Mouse (Mus musculus) embryo, embryonic 10.5 days (tissue): Measurements from ENCODE around the gene Armh3.
"Not testable (repeated sequence)": the region's sequence is repeated elsewhere in the genome, so short reads cannot be mapped to it uniquely, and the experiment has no call there.

Experiments used
- DNase-seq: peaks from one replicate; pipeline ENCODE4 v3.0.0-alpha.2; 2015; ENCODE audit warnings: low spot score

The Armh3 gene

GRCm38 (mm10) chr19:46033911-46034310, 35.6 kb upstream of the Armh3 start:
- DNase-seq, result no peak

DNA sequence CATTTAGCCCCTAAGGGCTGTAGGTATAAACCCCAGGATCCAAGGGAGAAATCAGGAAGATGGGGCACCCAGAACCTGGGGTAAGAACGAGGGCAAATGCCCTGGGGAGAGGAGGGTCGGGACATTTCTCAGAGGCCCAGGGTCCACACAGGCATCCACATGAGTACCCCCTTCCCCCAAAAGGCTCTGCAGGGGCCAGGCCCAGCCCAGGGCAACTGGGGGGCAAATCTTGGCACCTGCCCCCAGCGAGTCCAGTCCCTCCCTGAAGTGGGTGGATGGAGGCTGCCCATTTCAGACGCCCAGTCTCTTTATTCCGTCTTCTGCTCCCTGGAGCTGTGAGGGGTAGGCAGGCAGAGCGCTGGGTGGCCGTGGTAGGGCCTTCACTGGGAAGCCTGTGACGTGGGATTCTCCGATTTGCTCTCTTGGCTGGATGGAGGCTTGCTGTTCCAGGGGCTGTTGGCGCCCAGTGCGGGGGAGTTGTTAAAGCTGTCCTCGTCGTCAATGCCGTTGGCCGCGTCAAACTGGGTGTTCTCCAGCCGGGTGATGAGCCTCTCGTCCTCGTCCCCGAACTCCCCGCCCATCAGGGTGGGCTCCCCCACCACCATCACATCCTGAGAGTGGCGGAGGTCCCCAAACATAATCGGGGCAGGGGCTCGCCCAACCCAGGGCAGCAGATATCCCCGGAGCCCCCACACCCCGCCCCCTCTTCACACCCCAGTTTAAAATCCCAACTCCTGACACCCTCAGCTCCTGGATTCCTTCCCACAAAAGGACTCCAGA, 34.6 kb upstream of the Armh3 start:
- DNase-seq, result no peak

GRCm38 (mm10) chr19:46031689-46032432, 33.6 kb upstream of the Armh3 start:
- no peak for DNase-seq

GRCm38 (mm10) chr19:46030196-46030983, 32.1 kb upstream of the Armh3 start:
- DNase-seq, result no peak

GRCm38 (mm10) chr19:46029652-46030051, 31.4 kb upstream of the Armh3 start:
- DNase-seq, result no peak

- no peak for DNase-seq
Observed at GRCm38 (mm10) chr19:46028747-46029320, 30.5 kb upstream of the Armh3 start.

- DNase-seq, result no peak
Observed at GRCm38 (mm10) chr19:46026567-46026966, 28.3 kb upstream of the Armh3 start.

DNA sequence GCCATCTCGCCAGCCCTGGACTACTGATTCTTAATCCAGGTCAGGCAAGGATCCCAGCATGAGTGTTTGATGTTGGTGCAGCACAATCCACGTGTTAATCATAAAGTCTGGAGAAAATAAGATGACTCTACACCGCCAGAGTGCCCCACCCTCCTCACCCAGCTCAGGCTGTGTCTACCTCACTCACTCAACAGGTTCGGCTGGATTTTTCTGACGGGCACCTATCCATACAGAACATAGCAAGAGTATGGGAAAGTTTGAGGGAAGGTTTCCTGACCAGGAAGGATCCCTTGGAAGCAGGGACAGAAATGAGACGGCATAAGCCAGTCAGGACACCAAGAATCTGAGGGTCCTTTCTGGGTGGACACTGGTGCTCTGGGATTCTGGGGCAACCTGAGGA, 26.7 kb upstream of the Armh3 start:
- no peak for DNase-seq

DNA sequence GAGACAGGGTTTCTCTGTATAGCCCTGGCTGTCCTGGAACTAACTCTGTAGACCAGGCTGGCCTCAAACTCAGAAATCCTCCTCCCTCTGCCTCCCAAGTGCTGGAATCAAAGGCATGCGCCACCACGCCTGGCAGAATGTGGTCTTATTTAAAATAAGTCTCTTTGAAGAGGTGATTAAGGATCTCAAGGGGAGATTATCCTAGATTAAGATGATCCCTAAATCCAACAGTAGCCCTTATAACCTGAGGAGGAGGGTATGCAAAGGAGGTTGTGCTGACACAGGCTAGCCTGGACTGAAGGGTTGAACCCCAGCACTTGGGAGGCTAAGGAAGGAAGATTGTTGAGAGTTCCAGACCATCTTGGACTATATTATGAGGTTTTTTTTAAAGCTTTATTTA, 17.7 kb upstream of the Armh3 start:
- no peak for DNase-seq

GRCm38 (mm10) chr19:46014572-46015178, 16.4 kb upstream of the Armh3 start:
- peak; percentile 96 for DNase-seq

DNA sequence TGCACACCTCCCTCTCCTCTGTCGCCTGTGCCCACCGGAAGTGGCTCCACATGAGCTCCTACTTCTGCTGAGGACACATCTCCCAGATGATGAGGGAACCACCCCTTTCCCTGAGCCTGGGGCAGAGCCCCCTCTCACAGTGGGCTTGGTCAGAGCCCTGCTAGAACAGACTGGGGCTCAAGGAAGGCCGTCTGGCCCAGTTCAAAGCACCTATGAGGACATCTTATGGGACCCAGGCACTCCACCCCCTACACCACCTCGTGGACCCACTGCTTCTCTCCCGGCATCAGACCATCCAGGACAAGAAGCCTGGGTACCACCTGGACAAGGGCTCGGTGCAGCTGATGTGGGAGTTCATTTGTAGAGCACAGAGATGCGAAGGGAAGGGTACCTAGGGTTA, 7.4 kb upstream of the Armh3 start:
- DNase-seq, result no peak

DNA sequence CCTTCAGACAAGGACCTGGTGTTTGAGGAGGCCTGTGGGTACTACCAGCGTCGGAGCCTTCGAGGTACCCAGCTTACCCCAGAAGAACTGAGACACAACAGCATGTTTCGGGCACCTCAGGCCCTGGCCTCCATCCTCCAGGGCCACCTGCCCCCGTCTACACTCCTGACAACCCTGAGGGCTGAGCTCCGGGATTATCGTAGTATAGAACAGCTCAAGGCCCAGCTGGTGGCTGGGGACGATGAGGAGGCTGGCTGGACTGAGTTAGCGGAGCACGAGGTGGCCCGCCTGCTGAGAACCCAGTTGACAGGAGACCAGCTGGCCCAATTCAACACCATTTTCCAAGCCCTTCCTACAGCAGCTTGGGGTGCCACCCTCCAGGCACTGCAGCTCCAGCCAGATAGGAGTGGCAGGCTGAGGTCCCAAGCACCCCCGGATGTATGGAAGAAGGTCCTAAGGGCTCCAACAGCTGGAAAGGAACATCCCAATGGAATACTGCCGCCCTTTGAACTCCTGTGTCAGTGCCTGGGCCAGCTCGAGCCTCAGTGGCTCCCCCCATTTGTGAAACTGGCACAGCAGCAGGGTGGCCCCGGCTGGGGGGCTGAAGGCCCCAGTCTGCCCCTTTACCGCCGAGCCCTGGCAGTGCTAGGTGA, 6.7 kb upstream of the Armh3 start:
- DNase-seq, result no peak

DNA sequence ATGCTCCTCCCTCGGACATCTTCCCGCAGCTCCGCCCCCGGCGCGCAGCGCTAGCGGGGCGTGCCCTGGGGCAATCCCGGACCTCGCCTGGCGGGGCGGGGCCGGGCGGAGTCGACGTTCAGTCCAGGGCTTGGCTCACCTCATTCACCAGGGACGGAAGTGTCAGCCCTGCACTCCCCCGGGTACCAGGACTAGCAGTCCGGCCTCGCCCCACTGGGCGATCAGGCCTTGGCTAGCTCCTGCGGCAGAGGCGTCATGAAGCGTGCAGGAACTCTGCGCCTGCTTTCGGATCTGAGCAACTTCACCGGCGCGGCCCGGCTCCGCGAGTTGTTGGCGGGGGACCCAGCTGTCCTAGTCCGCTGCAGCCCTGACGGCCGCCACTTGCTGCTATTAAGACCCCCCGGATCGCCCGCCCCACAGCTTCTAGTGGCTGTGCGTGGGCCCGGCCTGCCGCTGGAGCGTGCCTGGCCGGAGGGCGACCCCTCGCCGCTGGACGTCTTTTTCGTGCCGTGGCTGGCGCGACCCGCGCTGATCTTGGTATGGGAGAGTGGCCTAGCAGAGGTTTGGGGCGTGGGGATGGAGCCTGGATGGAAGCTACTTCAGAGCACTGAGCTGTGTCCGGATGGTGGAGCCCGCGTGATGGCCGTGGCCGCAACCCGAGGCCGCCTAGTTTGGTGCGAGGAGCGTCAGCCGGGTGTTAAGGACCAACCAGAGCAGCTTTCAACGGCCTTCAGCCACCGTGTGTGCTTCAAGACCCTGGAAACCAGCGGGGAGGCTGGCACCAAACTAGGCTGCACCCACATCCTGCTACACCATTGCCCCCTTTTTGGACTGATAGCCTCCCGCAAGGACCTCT, 5.3 kb upstream of the Armh3 start, which contains the start of gene Hps6:
Gene Hps6 (plus strand): TSS at position 138 of the 856 bp plus-strand sequence.
- peak; percentile 82 for DNase-seq

DNA sequence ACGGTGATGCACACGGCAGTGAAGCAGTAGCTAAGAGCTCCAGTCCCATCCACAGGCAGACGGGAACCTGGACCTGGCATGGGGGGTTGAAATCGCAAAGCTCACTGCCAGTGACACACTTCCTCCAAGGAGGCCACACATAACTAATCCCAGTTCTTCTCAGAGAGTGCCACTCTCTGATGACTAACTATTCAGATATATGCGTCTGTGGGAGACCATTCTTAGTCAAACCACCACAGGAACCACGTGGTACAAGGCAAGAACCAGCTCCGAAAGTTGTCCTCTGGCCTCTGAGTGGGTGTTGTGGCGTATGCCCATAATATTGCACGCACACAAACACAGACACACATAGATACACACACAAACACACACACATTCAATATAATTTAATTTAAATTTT, 4.0 kb upstream of the Armh3 start:
- DNase-seq, result no peak

GRCm38 (mm10) chr19:45999378-45999777, 1.1 kb upstream of the Armh3 start:
- DNase-seq, result no peak

GRCm38 (mm10) chr19:45998694-45999217, 468 bp upstream of the Armh3 start:
- no peak for DNase-seq

- peak; percentile 56 for DNase-seq
Observed at GRCm38 (mm10) chr19:45997365-45997764, 923 bp downstream of the Armh3 start.

GRCm38 (mm10) chr19:45993981-45994737, 4.1 kb downstream of the Armh3 start:
- no peak for DNase-seq

- DNase-seq, result not testable (repeated sequence)
Observed at GRCm38 (mm10) chr19:45993441-45993840, 4.8 kb downstream of the Armh3 start.
